In genomic region chr3:96555999-96556614, GRCm38 (mm10) we compare ENCODE assay signal across 9 mouse cellular contexts. TPM values are rescaled to one million over a fixed set of nuclear protein-coding genes. Genes with fewer than 3 reads are reported as not detected.
DNase-seq lines count a peak whose midpoint lies in the region; ATAC-seq and TF ChIP-seq lines count a peak whose summit lies in the region.
"Had no signal": no experiment of that assay in that cellular context is flagged by ENCODE, and none has a peak within 500 bp of the region (broad histone marks: within the 10 kb centered on the region; RNA-seq: fewer than 3 reads in every experiment).

No protein-coding gene starts in this region.

- peaks cover 35% of the 10 kb centered on the region for H3K4me1 ChIP-seq in limb, embryonic 14.5 days (ENCODE audit: control insufficient read depth, insufficient read depth, low read length)
- H3K4me1 ChIP-seq in stomach, postnatal 0 days (replicated peaks; ENCODE audit: control insufficient read depth, insufficient read depth), result peaks cover 7% of the 10 kb centered on the region; the same call in 1 of the 2 replicates

- peak overlapping the region; percentile 91 for H3K4me3 ChIP-seq in gastrocnemius, adult 2 months
- no peak overlapping the region for H3K4me3 ChIP-seq in limb, embryonic 14.5 days (replicated peaks; ENCODE audit: low read length)
- peak overlapping the region; percentile 93 for H3K4me3 ChIP-seq in stomach, postnatal 0 days (ENCODE audit: low read depth, low read length)

- TF ChIP-seq CTCF in gastrocnemius, adult 2 months (IDR thresholded peaks at IDR 0.05), result no peak
- no peak for TF ChIP-seq CTCF in stomach, postnatal 0 days (IDR thresholded peaks at IDR 0.05; ENCODE audit: low read depth)

- H3K27me3 ChIP-seq in limb, embryonic 14.5 days (ENCODE audit: control insufficient read depth, insufficient read depth, low read length), result no peaks in the 10 kb centered on the region
- H3K27me3 ChIP-seq in stomach, postnatal 0 days (ENCODE audit: control insufficient read depth, insufficient read depth, low read length), result no peaks in the 10 kb centered on the region

- H3K9ac ChIP-seq in limb, embryonic 14.5 days (ENCODE audit: low read depth, low read length, severe bottlenecking), result no peak overlapping the region
- H3K9ac ChIP-seq in stomach, postnatal 0 days (ENCODE audit: low read length), result peak overlapping the region; percentile 88; the same call in 1 of the 2 replicates

- intact Hi-C loops in gastrocnemius, adult 2 months (cut with DNase I), result no loop called here

- no peaks in the 10 kb centered on the region for H3K9me3 ChIP-seq in limb, embryonic 14.5 days (ENCODE audit: control insufficient read depth, low read length)
- no peaks in the 10 kb centered on the region for H3K9me3 ChIP-seq in stomach, postnatal 0 days (ENCODE audit: control insufficient read depth, low read length)

- peak overlapping the region; percentile 99 for H3K27ac ChIP-seq in gastrocnemius, adult 2 months
- H3K27ac ChIP-seq in limb, embryonic 14.5 days (replicated peaks; ENCODE audit: low read depth, low read length), result no peak overlapping the region
- H3K27ac ChIP-seq in stomach, postnatal 0 days (replicated peaks), result peak overlapping the region; percentile 99

- 78% methylated on average over 15 of the region's 15 CpGs for WGBS in limb, embryonic 14.5 days
- 54% methylated on average over 15 of the region's 15 CpGs for WGBS in stomach, postnatal 0 days

- H3K4me2 ChIP-seq in limb, embryonic 14.5 days (replicated peaks; ENCODE audit: low read depth, low read length, severe bottlenecking), result peak overlapping the region; percentile 79
- H3K4me2 ChIP-seq in stomach, postnatal 0 days (replicated peaks; ENCODE audit: low read depth), result peak overlapping the region; percentile 78

- peaks cover 19% of the 10 kb centered on the region for H3K36me3 ChIP-seq in limb, embryonic 14.5 days (ENCODE audit: control insufficient read depth, insufficient read depth, low read length)
- H3K36me3 ChIP-seq in stomach, postnatal 0 days (ENCODE audit: control insufficient read depth, insufficient read depth, low read length), result peaks cover 19% of the 10 kb centered on the region

- no peak for ATAC-seq in limb, embryonic 14.5 days (ENCODE audit: low FRiP score, low read depth)
- ATAC-seq in stomach, postnatal 0 days (ENCODE audit: low FRiP score, low TSS enrichment), result no peak

- no peak for TF ChIP-seq POLR2A in limb, embryonic 14.5 days (IDR thresholded peaks at IDR 0.05; ENCODE audit: borderline replicate concordance, extremely low read depth, insufficient read depth, insufficient read length)

- no peak for TF ChIP-seq EP300 in stomach, postnatal 0 days (optimal IDR thresholded peaks at IDR 0.05)

- DNase-seq in gastrocnemius, adult 2 months, result no peak
- no peak for DNase-seq in gastrocnemius, adult 8-10 months (ENCODE audit: low spot score in 2 of 2)
- peak; percentile 37 for DNase-seq in thymus, postnatal 0 days (ENCODE audit: low spot score)
- DNase-seq in thymus, postnatal 25 days, result no peak
- DNase-seq in limb, embryonic 14.5 days (ENCODE audit: low spot score), result no peak
- DNase-seq in stomach, postnatal 0 days (ENCODE audit: low spot score), result peak; percentile 42
- DNase-seq in adrenal gland, postnatal 25 days, result no peak
- DNase-seq in cerebellum, adult 8-10 months, result no peak
- DNase-seq: B cell, adult 2 months had no signal

RNA-seq across cellular contexts. Expression of gene Txnip, which starts 1.6 kb away (rescaled TPM):
- total RNA-seq in gastrocnemius, adult 2 months (2021), result 100 to 1,000 TPM; 541 to 557 TPM
- total RNA-seq in gastrocnemius, adult 8-10 months (2022), result 100 to 1,000 TPM; 365 to 573 (median 474) TPM
- 260 TPM in 2 replicates for polyA plus RNA-seq in thymus, postnatal 0 days (2015; fragmentation: Nextera tagmentation; extraction: Ambion mirVana)
- 211 and 272 TPM in 2 replicates for polyA plus RNA-seq in limb, embryonic 14.5 days (2012; rRNA removed)
- 167 and 172 TPM in 2 replicates for polyA plus RNA-seq in limb, embryonic 14.5 days (2014; fragmentation: Nextera tagmentation; extraction: Ambion mirVana)
- 273 and 276 TPM in 2 replicates for polyA plus RNA-seq in stomach, postnatal 0 days (2015; fragmentation: Nextera tagmentation; extraction: Ambion mirVana)
- 421 and 586 TPM in 2 replicates for total RNA-seq in adrenal gland, postnatal 25 days (2021)

RNA-seq across cellular contexts. Expression of gene Gm16253, which starts 20.7 kb away (rescaled TPM):
- 1 to 10 TPM in 1 of 2 experiments, not detected in 1; 1.1 TPM for total RNA-seq in gastrocnemius, adult 2 months (2021)
- 1 to 10 TPM in 3 of 4 experiments, not detected in 1; 1.2 to 1.5 (median 1.2) TPM for total RNA-seq in gastrocnemius, adult 8-10 months (2022)
- 0.42 and 0.46 TPM in 2 replicates for polyA plus RNA-seq in thymus, postnatal 0 days (2015; fragmentation: Nextera tagmentation; extraction: Ambion mirVana)
- 0.19 TPM in 1 of 2 replicates, not detected in the other for polyA plus RNA-seq in limb, embryonic 14.5 days (2012; rRNA removed)
- polyA plus RNA-seq in limb, embryonic 14.5 days (2014; fragmentation: Nextera tagmentation; extraction: Ambion mirVana), result 0.37 and 1.3 TPM in 2 replicates
- 0.18 and 0.46 TPM in 2 replicates for polyA plus RNA-seq in stomach, postnatal 0 days (2015; fragmentation: Nextera tagmentation; extraction: Ambion mirVana)
- total RNA-seq in adrenal gland, postnatal 25 days (2021), result not detected in 2 replicates

RNA-seq across cellular contexts. Expression of gene Hfe2, which starts 31.1 kb away (rescaled TPM):
- 100 to 1,000 TPM; 590 to 675 TPM for total RNA-seq in gastrocnemius, adult 2 months (2021)
- total RNA-seq in gastrocnemius, adult 8-10 months (2022), result 100 to 1,000 TPM; 562 to 917 (median 709) TPM
- polyA plus RNA-seq in thymus, postnatal 0 days (2015; fragmentation: Nextera tagmentation; extraction: Ambion mirVana), result 0.13 and 0.18 TPM in 2 replicates
- 21.4 and 26.7 TPM in 2 replicates for polyA plus RNA-seq in limb, embryonic 14.5 days (2012; rRNA removed)
- polyA plus RNA-seq in limb, embryonic 14.5 days (2014; fragmentation: Nextera tagmentation; extraction: Ambion mirVana), result 14.6 and 20.5 TPM in 2 replicates
- polyA plus RNA-seq in stomach, postnatal 0 days (2015; fragmentation: Nextera tagmentation; extraction: Ambion mirVana), result 0.10 and 0.28 TPM in 2 replicates
- not detected in 2 replicates for total RNA-seq in adrenal gland, postnatal 25 days (2021)

RNA-seq across cellular contexts. Expression of gene Polr3gl, which starts 37.9 kb away (rescaled TPM):
- 10 to 100 TPM; 44.5 to 48.3 TPM for total RNA-seq in gastrocnemius, adult 2 months (2021)
- total RNA-seq in gastrocnemius, adult 8-10 months (2022), result 10 to 100 TPM; 39.8 to 59.8 (median 51.8) TPM
- 25.8 and 28.8 TPM in 2 replicates for polyA plus RNA-seq in thymus, postnatal 0 days (2015; fragmentation: Nextera tagmentation; extraction: Ambion mirVana)
- 36.5 and 51.7 TPM in 2 replicates for polyA plus RNA-seq in limb, embryonic 14.5 days (2012; rRNA removed)
- 11.9 and 15.3 TPM in 2 replicates for polyA plus RNA-seq in limb, embryonic 14.5 days (2014; fragmentation: Nextera tagmentation; extraction: Ambion mirVana)
- 16.1 and 20.1 TPM in 2 replicates for polyA plus RNA-seq in stomach, postnatal 0 days (2015; fragmentation: Nextera tagmentation; extraction: Ambion mirVana)
- total RNA-seq in adrenal gland, postnatal 25 days (2021), result 37.7 and 44.9 TPM in 2 replicates

RNA-seq across cellular contexts. Expression of gene Ankrd34a, which starts 40.3 kb away (rescaled TPM):
- total RNA-seq in gastrocnemius, adult 2 months (2021), result under 1 TPM; 0.41 to 0.92 TPM
- total RNA-seq in gastrocnemius, adult 8-10 months (2022), result 1 to 10 TPM in 2 of 4 experiments, under 1 TPM in 2; 0.64 to 1.6 (median 1.1) TPM
- polyA plus RNA-seq in thymus, postnatal 0 days (2015; fragmentation: Nextera tagmentation; extraction: Ambion mirVana), result 0.07 and 0.09 TPM in 2 replicates
- 1.8 and 2.7 TPM in 2 replicates for polyA plus RNA-seq in limb, embryonic 14.5 days (2012; rRNA removed)
- polyA plus RNA-seq in limb, embryonic 14.5 days (2014; fragmentation: Nextera tagmentation; extraction: Ambion mirVana), result 2.7 TPM in 2 replicates
- polyA plus RNA-seq in stomach, postnatal 0 days (2015; fragmentation: Nextera tagmentation; extraction: Ambion mirVana), result 1.3 TPM in 2 replicates
- total RNA-seq in adrenal gland, postnatal 25 days (2021), result 0.71 and 0.97 TPM in 2 replicates

Comparison
In these comparisons a context has a peak if more than half of its experiments do, and no peak if none do; other contexts are left out.
1. DNase-seq: peak in thymus, postnatal 0 days (single experiment) and stomach, postnatal 0 days (single experiment); none in gastrocnemius, adult 2 months (single experiment), gastrocnemius, adult 8-10 months (0 of 2), thymus, postnatal 25 days (single experiment), limb, embryonic 14.5 days (single experiment), adrenal gland, postnatal 25 days (single experiment) and cerebellum, adult 8-10 months (single experiment).
2. RNA of gene Hfe2, which starts 31.1 kb away (total RNA-seq): 562 to 917 TPM in gastrocnemius, adult 8-10 months and 590 to 675 TPM in gastrocnemius, adult 2 months; not detected in adrenal gland, postnatal 25 days; every median in the first group is over 100 times any median in the second.